Mouse (Mus musculus): ENCODE results near the gene Gm13889. TPM values are rescaled to one million over a fixed set of nuclear protein-coding genes. Genes with fewer than 3 reads are reported as not detected.

Gene Gm13889
- 39.3 and 41.6 TPM in 2 replicates for total RNA-seq (2014; rRNA removed; ENCODE audit: low replicate concordance)
- 9.0 and 10.8 TPM in 2 replicates for polyA plus RNA-seq (2015; fragmentation: Nextera tagmentation; extraction: Ambion mirVana)

DNA sequence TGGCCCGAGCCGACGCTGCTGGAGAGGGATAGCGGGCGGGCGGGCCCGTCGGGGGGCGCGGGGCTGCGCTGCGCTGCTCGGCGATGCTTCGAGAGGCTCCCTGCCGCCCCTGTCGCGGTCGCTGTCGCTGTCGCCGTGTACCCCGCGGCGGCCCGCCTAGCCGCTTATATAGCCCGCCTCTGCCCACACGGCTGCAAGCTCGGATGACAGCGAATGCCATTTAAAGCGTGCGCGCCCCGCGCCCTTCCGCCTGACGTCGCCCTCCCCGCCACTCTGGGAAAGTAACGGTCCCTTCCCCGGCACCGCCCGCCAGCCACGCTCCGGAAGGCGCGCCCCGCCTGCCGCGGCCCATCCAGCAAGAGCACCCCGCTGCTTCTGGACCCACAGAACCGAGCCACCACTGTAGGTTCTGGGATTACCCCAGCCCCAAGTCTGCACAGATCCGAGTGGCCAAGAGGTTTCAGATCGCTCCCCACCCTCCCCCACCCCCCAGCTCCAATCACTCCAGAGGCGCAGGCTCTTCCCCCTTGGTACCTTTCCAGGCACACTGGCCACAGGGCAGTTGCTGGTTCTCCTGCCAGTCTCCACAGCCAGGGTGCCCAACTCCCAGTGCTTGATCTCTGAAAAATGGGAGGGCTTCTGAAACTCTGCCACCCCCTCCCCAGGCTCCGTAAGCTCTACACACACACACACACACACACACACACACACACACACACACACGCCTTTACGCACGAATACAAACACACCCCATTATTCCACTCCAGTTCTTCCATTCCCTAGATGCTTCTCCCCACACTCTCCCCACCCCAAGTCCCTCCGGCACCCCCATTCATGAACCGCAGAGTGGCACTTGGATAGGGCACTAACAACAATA is at the start of gene Gm13889:
Gene Gm13889 (minus strand): TSS at position 294 of the 877 bp plus-strand sequence.
- peaks cover 13% of the 10 kb centered on the region for H3K4me1 ChIP-seq (ENCODE audit: control insufficient read depth, insufficient read depth)
- H3K4me3 ChIP-seq (ENCODE audit: low read depth, low read length): peak within 1 kb of the TSS; percentile 71
- no peaks in the 10 kb centered on the region for H3K9me3 ChIP-seq (replicated peaks; ENCODE audit: control insufficient read depth, low read length)
- peak within 1 kb of the TSS; percentile 52 for H3K27ac ChIP-seq (ENCODE audit: low read depth)
- no peaks in the 10 kb centered on the region for H3K36me3 ChIP-seq (replicated peaks; ENCODE audit: control insufficient read depth, insufficient read depth, low read length)
- ATAC-seq (ENCODE audit: insufficient read depth, low read depth) (peak; percentile 82), DNase-seq (ENCODE audit: low spot score) (peak; percentile 84)
- peaks cover 31% of the 10 kb centered on the region for H3K27me3 ChIP-seq (ENCODE audit: control insufficient read depth, insufficient read depth, low read length)
- peak within 1 kb of the TSS; percentile 74 for H3K9ac ChIP-seq (replicated peaks; ENCODE audit: low read depth, low read length)
- H3K4me2 ChIP-seq (ENCODE audit: low read depth, low read length): peak within 1 kb of the TSS; percentile 95
- TF ChIP-seq EP300 (IDR thresholded peaks at IDR 0.05; ENCODE audit: low read depth): no peak
- peak; percentile 1; the same call in 1 of the 2 replicates for TF ChIP-seq CTCF (IDR thresholded peaks at IDR 0.05; ENCODE audit: low read depth)
- WGBS: 7% methylated on average over 59 of the region's 62 CpGs

DNA sequence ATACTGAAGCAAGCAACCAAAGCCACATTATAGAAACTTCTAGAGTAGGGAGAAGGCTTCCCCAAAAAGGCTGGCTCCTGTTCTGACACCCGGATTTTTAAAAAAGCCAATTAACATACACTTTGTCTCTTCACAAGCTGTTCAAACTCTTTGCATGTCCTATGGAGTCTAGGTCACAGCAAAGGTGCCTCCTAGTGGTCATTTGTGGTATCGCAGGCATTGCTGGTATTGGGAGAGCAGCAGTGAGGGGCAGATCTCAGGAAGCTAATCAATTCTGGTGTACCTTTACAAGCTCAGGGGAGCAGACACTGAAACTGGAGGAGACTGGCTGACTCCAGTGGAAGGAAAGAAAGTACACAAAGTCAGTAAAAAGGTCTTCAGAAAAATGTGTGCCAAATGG is 45.3 kb upstream of the Gm13889 start:
- TF ChIP-seq CTCF (IDR thresholded peaks at IDR 0.05; ENCODE audit: low read depth) (peak; percentile 99), EP300 (IDR thresholded peaks at IDR 0.05; ENCODE audit: low read depth) (no peak)
- no peaks in the 10 kb centered on the region for H3K4me1 ChIP-seq (ENCODE audit: control insufficient read depth, insufficient read depth)
- H3K4me3 ChIP-seq (ENCODE audit: low read depth, low read length): no peak overlapping the region
- peaks cover 92% of the 10 kb centered on the region for H3K36me3 ChIP-seq (replicated peaks; ENCODE audit: control insufficient read depth, insufficient read depth, low read length)
- H3K27ac ChIP-seq (ENCODE audit: low read depth): no peak overlapping the region
- peak; percentile 64; the same call in 1 of the 2 replicates for ATAC-seq (ENCODE audit: insufficient read depth, low read depth)
- H3K9ac ChIP-seq (replicated peaks; ENCODE audit: low read depth, low read length): no peak overlapping the region
- H3K27me3 ChIP-seq (ENCODE audit: control insufficient read depth, insufficient read depth, low read length): no peaks in the 10 kb centered on the region
- peak; percentile 60 for DNase-seq (ENCODE audit: low spot score)
- no peaks in the 10 kb centered on the region for H3K9me3 ChIP-seq (replicated peaks; ENCODE audit: control insufficient read depth, low read length)
- H3K4me2 ChIP-seq (ENCODE audit: low read depth, low read length): no peak overlapping the region
- 4% methylated on average over 2 of the region's 2 CpGs for WGBS

- Histone ChIP-seq H3K4me3 (ENCODE audit: low read depth, low read length) (no peak overlapping the region), H3K27me3 (ENCODE audit: control insufficient read depth, insufficient read depth, low read length) (no peaks in the 10 kb centered on the region), H3K9ac (replicated peaks; ENCODE audit: low read depth, low read length) (no peak overlapping the region), H3K4me1 (ENCODE audit: control insufficient read depth, insufficient read depth) (no peaks in the 10 kb centered on the region), H3K9me3 (replicated peaks; ENCODE audit: control insufficient read depth, low read length) (no peaks in the 10 kb centered on the region), H3K27ac (ENCODE audit: low read depth) (no peak overlapping the region), H3K4me2 (ENCODE audit: low read depth, low read length) (no peak overlapping the region), H3K36me3 (replicated peaks; ENCODE audit: control insufficient read depth, insufficient read depth, low read length) (peaks cover 92% of the 10 kb centered on the region)
- 73% methylated on average over 4 of the region's 4 CpGs for WGBS
- ATAC-seq (ENCODE audit: insufficient read depth, low read depth): no peak
- no peak for DNase-seq (ENCODE audit: low spot score)
- TF ChIP-seq EP300 (IDR thresholded peaks at IDR 0.05; ENCODE audit: low read depth) (no peak), CTCF (IDR thresholded peaks at IDR 0.05; ENCODE audit: low read depth) (no peak)
Observed at GRCm38 (mm10) chr2:94001918-94002317, 44.9 kb upstream of the Gm13889 start.

GRCm38 (mm10) chr2:94001411-94001810 is 44.4 kb upstream of the Gm13889 start:
- H3K4me1 ChIP-seq (ENCODE audit: control insufficient read depth, insufficient read depth): no peaks in the 10 kb centered on the region
- no peak for TF ChIP-seq EP300 (IDR thresholded peaks at IDR 0.05; ENCODE audit: low read depth)
- TF ChIP-seq CTCF (IDR thresholded peaks at IDR 0.05; ENCODE audit: low read depth): no peak
- H3K4me3 ChIP-seq (ENCODE audit: low read depth, low read length): no peak overlapping the region
- H3K9me3 ChIP-seq (replicated peaks; ENCODE audit: control insufficient read depth, low read length): no peaks in the 10 kb centered on the region
- WGBS: 71% methylated on average over 6 of the region's 6 CpGs
- H3K36me3 ChIP-seq (replicated peaks; ENCODE audit: control insufficient read depth, insufficient read depth, low read length): peaks cover 88% of the 10 kb centered on the region
- peak overlapping the region; percentile 12; the same call in 1 of the 2 replicates for H3K27ac ChIP-seq (ENCODE audit: low read depth)
- H3K27me3 ChIP-seq (ENCODE audit: control insufficient read depth, insufficient read depth, low read length): no peaks in the 10 kb centered on the region
- ATAC-seq (ENCODE audit: insufficient read depth, low read depth) (peak; percentile 64; the same call in 1 of the 2 replicates), DNase-seq (ENCODE audit: low spot score) (peak; percentile 24)
- no peak overlapping the region for H3K9ac ChIP-seq (replicated peaks; ENCODE audit: low read depth, low read length)
- no peak overlapping the region for H3K4me2 ChIP-seq (ENCODE audit: low read depth, low read length)

GRCm38 (mm10) chr2:93996254-93996653 is 39.3 kb upstream of the Gm13889 start, which contains the start of gene Gm27027:
Gm27027 (minus strand) TSS chr2:93996354.
- Histone ChIP-seq H3K4me3 (ENCODE audit: low read depth, low read length) (no peak within 1 kb of the TSS), H3K27ac (ENCODE audit: low read depth) (no peak within 1 kb of the TSS), H3K9ac (replicated peaks; ENCODE audit: low read depth, low read length) (no peak within 1 kb of the TSS), H3K36me3 (replicated peaks; ENCODE audit: control insufficient read depth, insufficient read depth, low read length) (peaks cover 68% of the 10 kb centered on the region), H3K4me1 (ENCODE audit: control insufficient read depth, insufficient read depth) (peaks cover 5% of the 10 kb centered on the region; the same call in 1 of the 2 replicates), H3K9me3 (replicated peaks; ENCODE audit: control insufficient read depth, low read length) (no peaks in the 10 kb centered on the region), H3K4me2 (ENCODE audit: low read depth, low read length) (no peak within 1 kb of the TSS), H3K27me3 (ENCODE audit: control insufficient read depth, insufficient read depth, low read length) (no peaks in the 10 kb centered on the region)
- DNase-seq (ENCODE audit: low spot score): no peak
- no peak for ATAC-seq (ENCODE audit: insufficient read depth, low read depth)
- TF ChIP-seq CTCF (IDR thresholded peaks at IDR 0.05; ENCODE audit: low read depth) (no peak), EP300 (IDR thresholded peaks at IDR 0.05; ENCODE audit: low read depth) (no peak)
- 85% methylated on average over 6 of the region's 6 CpGs for WGBS

Data from heart, postnatal 0 days (tissue).